Mouse (Mus musculus) cerebellum, adult 8-10 months (tissue): Measurements from ENCODE around the gene Sult2b1.

Source experiments
- DNase-seq: peaks from one replicate; pipeline ENCODE4 v3.0.0; 2022

Sult2b1 gene

GRCm38 (mm10) chr7:45800546-45801204 is 16.2 kb upstream of the Sult2b1 start:
- DNase-seq: no peak

- DNase-seq: no peak
Observed at GRCm38 (mm10) chr7:45800001-45800400, 15.5 kb upstream of the Sult2b1 start.

- DNase-seq: no peak
Observed at GRCm38 (mm10) chr7:45798931-45799330, 14.5 kb upstream of the Sult2b1 start.

GRCm38 (mm10) chr7:45798511-45798836 is 14.0 kb upstream of the Sult2b1 start:
- no peak for DNase-seq

GRCm38 (mm10) chr7:45797661-45798510 is 13.4 kb upstream of the Sult2b1 start:
- peak; percentile 27 for DNase-seq

- DNase-seq: no peak
Observed at GRCm38 (mm10) chr7:45796950-45797349, 12.5 kb upstream of the Sult2b1 start.

- no peak for DNase-seq
Observed at GRCm38 (mm10) chr7:45794971-45795370, 10.5 kb upstream of the Sult2b1 start.

- DNase-seq: no peak
Observed at GRCm38 (mm10) chr7:45793969-45794585, 9.6 kb upstream of the Sult2b1 start.

- DNase-seq: no peak
Observed at GRCm38 (mm10) chr7:45793240-45793639, 8.8 kb upstream of the Sult2b1 start.

- DNase-seq: no peak
Observed at GRCm38 (mm10) chr7:45791756-45792490, 7.5 kb upstream of the Sult2b1 start.

GRCm38 (mm10) chr7:45790721-45791120 is 6.3 kb upstream of the Sult2b1 start:
- peak; percentile 21 for DNase-seq

GRCm38 (mm10) chr7:45787642-45788041 is 3.2 kb upstream of the Sult2b1 start:
- DNase-seq: peak; percentile 32

- peak; percentile 66 for DNase-seq
Observed at GRCm38 (mm10) chr7:45786661-45787413, 2.4 kb upstream of the Sult2b1 start.

- peak; percentile 69 for DNase-seq
Observed at GRCm38 (mm10) chr7:45786136-45786578, 1.7 kb upstream of the Sult2b1 start.

- peak; percentile 72 for DNase-seq
Observed at GRCm38 (mm10) chr7:45785388-45786135, 1.1 kb upstream of the Sult2b1 start.

GRCm38 (mm10) chr7:45783511-45784091 is 868 bp downstream of the Sult2b1 start, which contains the start of gene Lmtk3:
TSS of gene Lmtk3 (plus strand) at chr7:45783738.
- DNase-seq: peak; percentile 84

- DNase-seq: peak; percentile 20
Observed at GRCm38 (mm10) chr7:45782271-45782670, 2.2 kb downstream of the Sult2b1 start.

GRCm38 (mm10) chr7:45779081-45779641 is 5.3 kb downstream of the Sult2b1 start:
- no peak for DNase-seq

GRCm38 (mm10) chr7:45775237-45775636 is 9.2 kb downstream of the Sult2b1 start:
- no peak for DNase-seq

GRCm38 (mm10) chr7:45771101-45771500 is 13.4 kb downstream of the Sult2b1 start:
- no peak for DNase-seq
